Mouse (Mus musculus) MEL (cell line): ENCODE measurements around the gene Adamtsl1. TPM values are rescaled to one million over a fixed set of nuclear protein-coding genes. Genes with fewer than 3 reads are reported as not detected.

ENCODE experiments used
- DNase-seq: peaks from one replicate; pipeline ENCODE4 v3.0.0; 2011; ENCODE audit warnings: low read depth, low spot score
- H3K27ac ChIP-seq: 2 replicates; pipeline ENCODE4 v1.5.1; 2012; ENCODE audit warnings: low read depth, mild to moderate bottlenecking, control low read depth, low read length, moderate library complexity; ENCODE audit not compliant: control insufficient read depth
- H3K27me3 ChIP-seq, 2 experiments: fragments of 150-350 bp in 1 of 2; sonication (generic) in 1 of 2; 2 replicates each; pipeline ENCODE4 v1.6.1; 2012; ENCODE audit warnings: low read length in 2 of 2, mild to moderate bottlenecking in 2 of 2, improper control_type of control experiment in 1 of 2, moderate library complexity in 1 of 2; ENCODE audit not compliant: insufficient read depth in 2 of 2, control insufficient read depth in 1 of 2
- H3K36me3 ChIP-seq, 2 experiments: 2 replicates each; pipeline ENCODE4 v1.6.1; 2012 to 2014; ENCODE audit warnings: low read length in 2 of 2, improper control_type of control experiment in 1 of 2, inconsistent platforms in 1 of 2, mild to moderate bottlenecking in 1 of 2; ENCODE audit not compliant: insufficient read depth in 2 of 2, control insufficient read depth in 1 of 2
- H3K4me1 ChIP-seq, 2 experiments: fragments of 150-350 bp in 1 of 2; sonication (generic) in 1 of 2; 2 replicates each; pipeline ENCODE4 v1.6.1; 2012; ENCODE audit warnings: low read length in 2 of 2, improper control_type of control experiment in 1 of 2, mild to moderate bottlenecking in 1 of 2; ENCODE audit not compliant: insufficient read depth in 2 of 2, control insufficient read depth in 1 of 2
- H3K4me3 ChIP-seq, 2 experiments: fragments of 150-350 bp in 1 of 2; sonication (generic) in 1 of 2; 2 replicates each; pipeline ENCODE4 v1.5.1; 2012; ENCODE audit warnings: low read depth in 2 of 2, low read length in 2 of 2, mild to moderate bottlenecking in 2 of 2, moderate library complexity in 2 of 2, control low read depth in 1 of 2, improper control_type of control experiment in 1 of 2; ENCODE audit not compliant: control insufficient read depth in 1 of 2, insufficient read depth in 1 of 2
- H3K79me2 ChIP-seq: 2 replicates; pipeline ENCODE4 v1.6.1; 2012; ENCODE audit warnings: mild to moderate bottlenecking, low read length, moderate library complexity; ENCODE audit not compliant: control insufficient read depth, poor library complexity, insufficient read depth
- H3K9ac ChIP-seq: 2 replicates; pipeline ENCODE4 v1.6.1; 2012; ENCODE audit warnings: low read depth, mild to moderate bottlenecking, control low read depth, low read length, moderate library complexity; ENCODE audit not compliant: control insufficient read depth, poor library complexity, severe bottlenecking
- H3K9me3 ChIP-seq: fragments of 150-350 bp; sonication (generic); replicated peaks from 2 replicates; pipeline ENCODE4 v1.6.1; 2012; ENCODE audit warnings: mild to moderate bottlenecking, low read length, improper control_type of control experiment, moderate library complexity; ENCODE audit not compliant: insufficient read depth
- BHLHE40 ChIP-seq: IDR thresholded peaks from 2 replicates; pipeline ENCODE4 v1.6.1; 2012; ENCODE audit warnings: low read depth, mild to moderate bottlenecking, inconsistent platforms, low read length, improper control_type of control experiment, borderline replicate concordance
- CHD1 ChIP-seq: IDR thresholded peaks from 2 replicates; pipeline ENCODE4 v1.6.1; 2012; ENCODE audit warnings: low read depth, mild to moderate bottlenecking, inconsistent platforms, low read length, improper control_type of control experiment
- ELF1 ChIP-seq: IDR thresholded peaks from 2 replicates; pipeline ENCODE4 v1.6.1; 2014; ENCODE audit warnings: low read depth, mild to moderate bottlenecking, inconsistent platforms, low read length, improper control_type of control experiment, moderate library complexity
- EP300 ChIP-seq, 2 experiments: IDR thresholded peaks; 2 replicates each; pipeline ENCODE4 v1.6.1; 2011; ENCODE audit warnings: improper control_type of control experiment in 2 of 2, low read length in 2 of 2, low read depth in 1 of 2, mild to moderate bottlenecking in 1 of 2
- ETS1 ChIP-seq: IDR thresholded peaks from 2 replicates; pipeline ENCODE4 v1.6.1; 2012; ENCODE audit warnings: low read depth, mild to moderate bottlenecking, inconsistent platforms, low read length, improper control_type of control experiment, moderate library complexity
- GATA1 ChIP-seq: IDR thresholded peaks from 2 replicates; pipeline ENCODE4 v1.6.1; 2011; ENCODE audit warnings: low read depth, low read length, improper control_type of control experiment
- HCFC1 ChIP-seq: IDR thresholded peaks from 2 replicates; pipeline ENCODE4 v1.6.1; 2012; ENCODE audit warnings: low read depth, mild to moderate bottlenecking, inconsistent platforms, low read length, improper control_type of control experiment, moderate library complexity
- JUND ChIP-seq: IDR thresholded peaks from 2 replicates; pipeline ENCODE4 v1.6.1; 2011; ENCODE audit warnings: low read depth, mild to moderate bottlenecking, improper control_type of control experiment, low read length
- MEF2A ChIP-seq: IDR thresholded peaks from 2 replicates; pipeline ENCODE4 v1.6.1; 2014; ENCODE audit warnings: low read depth, mild to moderate bottlenecking, inconsistent platforms, low read length, improper control_type of control experiment; ENCODE audit not compliant: poor library complexity, insufficient replicate concordance, severe bottlenecking; ENCODE audit errors: extremely low read depth
- MXI1 ChIP-seq: IDR thresholded peaks from 2 replicates; pipeline ENCODE4 v1.6.1; 2011; ENCODE audit warnings: mild to moderate bottlenecking, low read depth, low read length, improper control_type of control experiment
- MYC ChIP-seq: IDR thresholded peaks from 2 replicates; pipeline ENCODE4 v1.6.1; 2011; ENCODE audit warnings: low read depth, mild to moderate bottlenecking, low read length, improper control_type of control experiment, moderate library complexity
- NELFE ChIP-seq: IDR thresholded peaks from 2 replicates; pipeline ENCODE4 v1.6.1; 2011; ENCODE audit warnings: low read depth, low read length, improper control_type of control experiment
- POLR2A ChIP-seq, 2 experiments: IDR thresholded peaks; 2 replicates each; pipeline ENCODE4 v1.6.1; 2011 to 2012; ENCODE audit warnings: low read length in 2 of 2, mild to moderate bottlenecking in 2 of 2, control low read depth in 1 of 2, improper control_type of control experiment in 1 of 2, low read depth in 1 of 2, moderate library complexity in 1 of 2; ENCODE audit not compliant: control insufficient read depth in 1 of 2, insufficient read depth in 1 of 2, poor library complexity in 1 of 2
- POLR2AphosphoS2 ChIP-seq: IDR thresholded peaks from 2 replicates; pipeline ENCODE4 v1.6.1; 2011; ENCODE audit warnings: low read length, improper control_type of control experiment
- POLR2AphosphoS5 ChIP-seq: IDR thresholded peaks from 2 replicates; pipeline ENCODE4 v1.6.1; 2012; ENCODE audit warnings: low read depth, borderline replicate concordance, mild to moderate bottlenecking, inconsistent platforms, low read length, moderate library complexity, mixed read lengths
- RAD21 ChIP-seq: IDR thresholded peaks from 2 replicates; pipeline ENCODE4 v1.6.1; 2011; ENCODE audit warnings: mild to moderate bottlenecking, low read depth, low read length, improper control_type of control experiment
- UBTF ChIP-seq: IDR thresholded peaks from 2 replicates; pipeline ENCODE4 v1.6.1; 2012; ENCODE audit warnings: low read depth, mild to moderate bottlenecking, inconsistent platforms, low read length, improper control_type of control experiment, moderate library complexity, borderline replicate concordance; ENCODE audit not compliant: insufficient read depth
- USF1 ChIP-seq: IDR thresholded peaks from 2 replicates; pipeline ENCODE4 v1.6.1; 2014; ENCODE audit warnings: low read depth, mild to moderate bottlenecking, inconsistent platforms, low read length, improper control_type of control experiment, moderate library complexity
- USF2 ChIP-seq, 2 experiments: IDR thresholded peaks; 2 replicates each; pipeline ENCODE4 v1.6.1; 2011 to 2012; ENCODE audit warnings: improper control_type of control experiment in 2 of 2, low read length in 2 of 2, borderline replicate concordance in 1 of 2, inconsistent platforms in 1 of 2, low read depth in 1 of 2, mild to moderate bottlenecking in 1 of 2; ENCODE audit not compliant: insufficient read depth in 1 of 2
- ZC3H11A ChIP-seq: IDR thresholded peaks from 2 replicates; pipeline ENCODE4 v1.6.1; 2012; ENCODE audit warnings: low read depth, mild to moderate bottlenecking, inconsistent platforms, low read length, improper control_type of control experiment
- ZMIZ1 ChIP-seq: IDR thresholded peaks from 2 replicates; pipeline ENCODE4 v1.6.1; 2012; ENCODE audit warnings: low read depth, mild to moderate bottlenecking, inconsistent platforms, low read length, improper control_type of control experiment, moderate library complexity
- polyA plus RNA-seq, 2 experiments: library from polyadenylated mRNA; stranded (reverse) in 1 of 2; unstranded in 1 of 2; fragments of >175 nt in 1 of 2; fragments of >200 nt in 1 of 2; gene quantifications; 2 replicates each; pipeline versions ENCODE4 v1.2.1 to v1.2.4; 2012; ENCODE audit warnings: low replicate concordance in 2 of 2, low read depth in 1 of 2; ENCODE audit not compliant: insufficient read length in 2 of 2, insufficient read depth in 1 of 2, missing spikeins in 1 of 2
- total RNA-seq: library from RNA; depleted of rRNA; stranded (reverse); fragments of 300-350 nt; gene quantifications from 2 replicates; pipeline ENCODE4 v1.2.3, GENCODE M21; 2012

Adamtsl1 gene
- total and polyA plus RNA-seq, 3 experiments, result not detected

- Histone ChIP-seq H3K9me3 (no peaks in the 10 kb centered on the region), H3K36me3 (no peaks in the 10 kb centered on the region), H3K79me2 (no peaks in the 10 kb centered on the region), H3K27ac (no peak overlapping the region), H3K9ac (no peak overlapping the region), H3K4me1 (no peaks in the 10 kb centered on the region), H3K4me3 (no peak overlapping the region), H3K27me3 (no peaks in the 10 kb centered on the region)
- no peak for DNase-seq
- TF ChIP-seq MEF2A (no peak), GATA1 (no peak), CHD1 (no peak), ETS1 (no peak), MXI1 (no peak), ZC3H11A (no peak), NELFE (no peak)
Observed at GRCm38 (mm10) chr4:86270085-86270484, 756.1 kb downstream of the Adamtsl1 start.

- Histone ChIP-seq H3K79me2 (no peaks in the 10 kb centered on the region), H3K27ac (no peak overlapping the region), H3K9me3 (no peaks in the 10 kb centered on the region), H3K9ac (no peak overlapping the region), H3K4me3 (no peak overlapping the region), H3K4me1 (no peaks in the 10 kb centered on the region), H3K36me3 (no peaks in the 10 kb centered on the region), H3K27me3 (no peaks in the 10 kb centered on the region; a peak in 1 of 4 replicates)
- no peak for DNase-seq
- TF ChIP-seq USF1 (no peak), POLR2AphosphoS5 (no peak), CHD1 (no peak), MEF2A (no peak), BHLHE40 (no peak), MYC (no peak), ELF1 (no peak), JUND (no peak), EP300 (IDR thresholded peaks at IDR 0.05; ENCODE audit: low read depth in 1 of 2, low read length in 2 of 2) (no peak), RAD21 (no peak), UBTF (no peak), USF2 (IDR thresholded peaks at IDR 0.05; ENCODE audit: borderline replicate concordance in 1 of 2, insufficient read depth in 1 of 2, low read depth in 1 of 2, low read length in 2 of 2) (no peak), POLR2AphosphoS2 (no peak), GATA1 (no peak), POLR2A (IDR thresholded peaks at IDR 0.05; ENCODE audit: control insufficient read depth in 1 of 2, insufficient read depth in 1 of 2, low read depth in 1 of 2, low read length in 2 of 2, poor library complexity in 1 of 2) (no peak), ZMIZ1 (no peak), ETS1 (no peak), HCFC1 (no peak)
Observed at GRCm38 (mm10) chr4:86273703-86274355, 759.9 kb downstream of the Adamtsl1 start.
